Mouse (Mus musculus): ENCODE data around the gene Dock2.

Gene Dock2

GRCm38 (mm10) chr11:34349453-34350056 is 434.1 kb downstream of the Dock2 start:
- no peak for DNase-seq (ENCODE audit: low read depth, low spot score)

GRCm38 (mm10) chr11:34348287-34348918 is 435.3 kb downstream of the Dock2 start:
- no peak for DNase-seq (ENCODE audit: low read depth, low spot score)

GRCm38 (mm10) chr11:34344310-34344709 is 439.4 kb downstream of the Dock2 start:
- no peak for DNase-seq (ENCODE audit: low read depth, low spot score)

DNA sequence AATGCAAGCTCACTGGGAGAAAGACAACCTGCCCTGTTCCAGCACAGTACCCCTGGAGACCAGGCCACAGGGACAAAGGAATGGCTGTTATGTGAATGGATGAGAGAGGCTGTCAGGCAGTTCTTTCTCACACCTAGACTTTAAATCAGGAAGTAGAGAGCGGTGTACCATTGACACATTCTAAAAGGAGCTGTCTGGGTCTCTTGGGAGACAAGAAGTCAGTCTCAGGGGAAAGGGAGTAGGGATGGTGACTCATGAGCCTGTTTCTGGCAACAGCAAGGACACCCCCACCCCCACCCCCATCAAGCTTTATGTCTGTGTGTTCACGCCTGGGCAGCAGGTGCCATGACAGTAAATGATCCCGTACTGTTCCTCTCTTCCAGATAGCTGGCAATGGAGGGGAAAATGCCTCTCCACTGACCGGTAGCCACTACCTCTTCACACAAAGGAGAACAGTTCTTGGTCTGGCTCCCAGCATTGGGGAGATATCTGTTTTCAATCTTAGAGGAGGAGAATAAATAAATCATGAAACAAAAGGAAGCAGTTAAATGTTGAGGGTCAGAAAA is 439.9 kb downstream of the Dock2 start:
- no peak for DNase-seq (ENCODE audit: low read depth, low spot score)

GRCm38 (mm10) chr11:34339693-34340092 is 444.0 kb downstream of the Dock2 start:
- no peak for DNase-seq (ENCODE audit: low read depth, low spot score)

DNA sequence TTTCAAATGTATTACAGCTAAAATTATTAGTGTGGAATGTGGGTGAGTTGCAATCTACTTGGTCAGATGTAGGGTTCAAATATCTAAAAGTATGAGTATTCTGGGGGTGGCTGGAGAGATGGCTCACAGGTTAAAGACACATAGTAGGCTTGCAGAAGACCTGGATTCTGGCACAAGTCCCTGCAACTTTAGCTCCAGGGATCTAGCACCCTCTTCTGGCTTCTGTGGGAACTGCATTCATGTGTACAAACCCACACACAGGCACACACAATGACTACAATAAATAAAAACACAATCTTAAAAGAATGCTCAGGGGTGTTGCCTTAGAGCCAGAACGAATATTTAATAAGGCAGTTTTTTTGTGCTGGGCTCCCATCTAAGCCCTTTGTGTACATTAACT is 445.8 kb downstream of the Dock2 start:
- DNase-seq (ENCODE audit: low read depth, low spot score): peak; percentile 38

DNA sequence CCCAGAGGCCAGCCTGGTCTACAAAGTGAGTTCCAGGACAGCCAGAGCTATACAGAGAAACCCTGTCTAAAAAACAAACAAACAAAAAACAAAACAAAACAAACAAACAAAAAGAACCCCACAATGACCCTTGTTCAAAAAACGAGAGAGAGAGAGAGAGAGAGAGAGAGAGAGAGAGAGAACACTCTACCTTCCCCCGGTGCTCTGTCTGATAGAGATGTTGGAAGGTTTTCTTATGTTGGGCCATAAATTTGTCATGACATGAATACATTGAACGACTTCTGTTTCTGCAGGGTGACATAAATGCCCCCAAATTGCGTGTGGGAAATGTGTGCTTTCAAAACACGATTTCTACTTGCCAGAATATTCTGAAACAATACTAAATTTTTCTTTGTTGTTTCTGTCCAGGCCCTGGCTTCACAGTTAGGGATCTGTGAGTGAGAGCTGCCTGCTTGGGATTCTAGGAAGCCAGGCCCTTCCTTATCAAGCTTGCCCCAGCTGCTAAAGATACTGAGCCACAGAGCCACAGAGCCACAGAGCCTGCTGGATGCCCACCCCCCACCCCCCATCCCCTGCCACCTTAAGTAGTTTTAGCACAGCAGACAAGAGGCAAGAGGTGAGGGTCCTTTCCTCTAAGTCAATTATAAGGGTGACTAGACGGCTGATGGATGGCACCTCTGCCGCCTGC is 451.2 kb downstream of the Dock2 start:
- DNase-seq (ENCODE audit: low read depth, low spot score): no peak

DNA sequence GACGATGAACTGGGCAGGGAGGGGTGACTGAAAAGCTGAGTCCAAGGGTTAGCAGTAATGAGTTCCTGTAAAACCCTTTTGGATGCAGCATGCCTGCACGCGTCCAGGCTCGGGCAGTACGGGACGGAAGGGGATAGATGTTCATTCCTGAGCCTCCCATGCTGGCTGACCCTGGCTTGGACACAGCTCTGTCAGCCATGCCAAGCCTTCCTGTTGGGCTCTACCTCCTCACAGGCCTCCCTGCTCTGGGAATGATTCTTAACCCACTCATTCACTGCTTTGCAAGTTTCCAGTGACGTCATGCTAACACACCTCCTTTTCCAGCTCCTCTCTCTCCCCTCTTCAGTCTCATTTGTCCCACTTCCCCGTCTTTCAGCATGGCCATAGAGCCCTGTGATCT is 460.0 kb downstream of the Dock2 start:
- no peak for DNase-seq (ENCODE audit: low read depth, low spot score)

GRCm38 (mm10) chr11:34319282-34319681 is 464.4 kb downstream of the Dock2 start:
- DNase-seq (ENCODE audit: low read depth, low spot score): no peak

DNA sequence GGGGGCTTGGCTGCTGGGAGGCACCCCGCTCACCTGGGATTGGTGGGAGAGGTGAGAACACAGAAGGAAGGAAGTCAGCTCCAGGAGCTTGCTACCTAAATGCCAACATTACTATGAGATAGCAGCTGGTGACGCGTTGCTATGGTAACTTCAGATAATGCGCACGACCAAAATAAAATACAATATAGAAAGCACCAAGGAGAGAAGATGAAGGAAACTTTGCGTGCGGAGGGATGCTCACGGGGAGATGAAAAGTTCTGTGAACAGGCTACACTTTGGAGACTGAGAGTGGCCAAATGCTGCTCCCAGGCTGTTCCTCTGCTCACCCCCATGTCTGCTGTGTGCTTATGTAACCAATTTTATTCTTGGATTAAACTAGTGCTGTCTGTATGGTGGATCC is 466.7 kb downstream of the Dock2 start:
- no peak for DNase-seq (ENCODE audit: low read depth, low spot score)

- no peak for DNase-seq (ENCODE audit: low read depth, low spot score)
These were observed 467.5 kb downstream of the Dock2 start for GRCm38 (mm10) chr11:34316176-34316575.

DNA sequence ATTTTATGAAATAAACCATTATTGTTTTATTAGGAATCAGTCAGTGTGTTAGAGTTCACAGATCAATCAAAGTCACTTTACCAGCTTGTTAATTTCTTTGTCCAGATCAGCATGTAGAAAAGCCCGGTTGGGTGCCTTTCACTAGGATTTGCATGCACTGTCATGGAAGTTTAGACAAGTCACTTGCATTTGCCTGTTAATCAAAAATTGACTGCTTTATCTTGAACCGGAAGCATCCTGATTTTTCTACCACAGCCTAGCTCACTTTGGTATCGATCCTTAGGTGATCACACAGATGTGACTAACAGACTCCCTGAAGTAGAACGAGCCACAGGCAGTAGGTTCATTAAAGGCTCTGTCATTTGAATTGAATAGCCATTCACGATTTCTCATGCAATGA is 468.3 kb downstream of the Dock2 start:
- no peak for DNase-seq (ENCODE audit: low read depth, low spot score)

DNA sequence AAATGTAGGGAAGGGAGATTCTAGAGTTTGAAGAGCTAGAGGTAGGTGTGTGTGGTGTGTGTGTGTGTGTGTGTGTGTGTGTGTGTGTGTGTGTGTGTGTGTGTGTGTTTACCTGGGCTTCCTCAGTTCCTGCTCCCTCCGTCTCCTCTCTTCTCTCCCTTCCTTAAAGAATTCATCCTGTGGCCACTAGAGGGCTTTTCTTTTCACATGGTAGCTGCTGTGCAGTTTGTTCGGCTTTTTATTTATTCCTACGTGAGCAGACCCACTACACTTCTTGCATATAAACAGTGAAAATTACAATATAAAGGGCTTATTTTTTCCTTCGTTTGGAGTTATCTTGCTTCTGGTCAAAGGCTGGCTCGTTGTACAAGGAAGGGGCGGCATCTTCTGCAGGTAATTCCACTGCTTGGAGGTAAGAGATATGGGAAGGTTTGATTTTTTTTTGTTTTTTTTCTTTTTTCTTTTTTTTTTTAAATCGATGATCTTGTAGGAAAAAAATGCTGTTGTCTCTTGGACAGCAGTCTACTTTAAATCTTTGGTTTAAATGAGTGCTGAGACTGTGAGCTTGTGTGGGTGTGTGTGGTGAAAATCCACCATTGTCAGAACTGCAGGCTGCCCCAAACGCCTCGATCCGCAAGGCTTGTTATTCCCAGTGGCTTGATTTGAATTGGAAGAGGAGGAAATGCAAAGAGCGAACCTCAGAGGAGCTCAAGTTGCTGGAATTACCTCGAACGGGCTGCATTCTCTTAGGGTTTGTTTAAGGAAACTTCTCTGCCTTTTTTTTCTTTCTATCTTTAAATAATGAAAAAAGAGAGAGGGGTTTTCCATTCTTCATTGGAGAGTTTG is 468.9 kb downstream of the Dock2 start, which contains the start of gene Fam196b:
Gene Fam196b (plus strand): TSS at position 289 of the 846 bp plus-strand sequence.
- DNase-seq (ENCODE audit: low read depth, low spot score): peak; percentile 50

GRCm38 (mm10) chr11:34312208-34312607 is 471.5 kb downstream of the Dock2 start:
- DNase-seq (ENCODE audit: low read depth, low spot score): no peak

- peak; percentile 11 for DNase-seq (ENCODE audit: low read depth, low spot score)
These were observed 472.0 kb downstream of the Dock2 start for GRCm38 (mm10) chr11:34311717-34312116.

GRCm38 (mm10) chr11:34309360-34309759 is 474.3 kb downstream of the Dock2 start:
- DNase-seq (ENCODE audit: low read depth, low spot score): no peak

- DNase-seq (ENCODE audit: low read depth, low spot score): no peak
These were observed 475.0 kb downstream of the Dock2 start for GRCm38 (mm10) chr11:34308731-34309130.

DNA sequence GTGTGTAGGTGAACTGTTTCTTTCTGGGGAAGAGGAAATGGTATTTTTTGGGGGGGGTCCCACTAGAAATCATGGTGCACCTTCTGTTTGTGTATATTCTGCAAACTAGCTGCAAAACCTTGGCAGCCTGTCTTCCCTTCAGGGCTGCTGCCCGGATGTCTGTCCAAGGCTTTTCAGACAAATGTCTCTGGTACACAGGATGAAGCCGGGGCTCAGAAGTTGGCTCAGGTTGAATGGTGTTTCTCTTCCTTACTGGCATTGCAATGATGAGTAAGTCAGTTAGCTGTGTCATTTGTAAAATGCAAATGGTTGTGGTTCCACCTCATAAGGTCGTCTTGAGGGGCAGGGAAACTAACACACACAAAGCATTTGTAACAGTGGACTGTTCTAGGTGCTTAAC is 477.5 kb downstream of the Dock2 start:
- DNase-seq (ENCODE audit: low read depth, low spot score): no peak

DNA sequence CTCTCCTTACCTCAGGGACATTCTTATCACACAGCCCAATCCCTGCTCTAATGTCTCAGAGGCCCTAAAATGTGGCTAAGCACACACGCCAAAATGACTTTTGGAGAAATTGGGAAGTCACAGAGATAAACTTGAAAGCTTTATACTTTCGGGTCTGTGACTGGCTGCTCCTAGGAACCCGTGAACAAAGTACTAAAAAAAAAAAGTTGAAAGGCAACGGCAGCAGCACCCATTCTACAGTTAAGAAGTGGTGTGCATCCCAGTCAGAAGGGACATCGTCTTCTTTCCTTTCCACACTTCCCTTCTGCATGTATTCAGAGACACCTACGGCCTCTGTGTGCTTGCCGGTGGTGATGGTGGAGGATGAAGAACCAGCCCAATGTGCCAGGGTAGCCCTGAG is 483.6 kb downstream of the Dock2 start:
- DNase-seq (ENCODE audit: low read depth, low spot score): no peak

DNA sequence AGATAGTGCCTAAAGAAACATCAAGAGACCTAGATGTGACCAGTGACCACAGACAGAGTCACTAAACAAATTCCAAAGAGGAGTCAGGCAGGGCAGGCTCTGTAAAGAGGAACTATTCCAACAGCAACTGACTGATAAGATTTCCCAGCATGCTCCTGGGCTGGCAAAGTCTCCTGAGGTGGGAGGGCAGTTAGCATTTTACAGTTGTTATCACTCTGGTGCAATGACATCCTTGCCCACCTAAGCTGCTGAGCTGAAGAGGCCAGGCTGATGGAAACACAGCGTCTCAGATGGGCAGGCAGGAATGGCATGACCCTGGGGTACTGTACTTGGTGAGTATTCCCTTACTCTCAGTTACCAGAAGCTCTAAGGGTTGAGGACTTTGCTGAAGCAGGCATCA is 484.1 kb downstream of the Dock2 start:
- no peak for DNase-seq (ENCODE audit: low read depth, low spot score)

DNA sequence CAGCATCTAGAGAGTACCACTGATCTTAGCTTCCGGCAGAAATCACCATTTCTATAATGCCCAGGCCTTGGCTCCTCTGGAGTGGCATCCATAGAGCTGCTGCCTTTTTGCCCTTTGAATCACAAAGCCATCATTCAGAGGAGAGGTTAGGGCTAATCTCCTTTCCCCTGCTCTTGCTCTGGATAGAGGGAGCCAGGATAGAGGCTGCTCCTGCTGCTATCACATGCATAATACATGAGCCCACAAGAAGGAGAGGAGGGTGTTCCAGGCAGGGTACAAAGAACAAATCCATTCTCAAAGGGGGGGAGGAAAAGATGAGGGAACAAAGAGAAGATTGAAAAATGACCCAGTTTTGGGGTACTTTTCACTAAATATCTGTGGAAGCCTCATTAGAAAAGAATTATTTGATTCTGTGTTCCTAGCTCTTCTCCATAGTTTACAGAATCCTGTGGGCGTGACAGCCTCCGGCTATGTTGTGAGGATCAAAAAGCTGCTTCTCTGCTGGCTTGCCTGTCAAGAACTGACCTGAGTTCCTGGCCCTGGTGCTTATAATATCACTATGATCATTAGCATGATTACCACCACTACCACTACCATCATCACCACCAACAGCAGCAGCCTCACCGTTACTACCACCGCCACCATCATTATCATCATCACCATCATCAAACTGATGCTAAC is 485.9 kb downstream of the Dock2 start:
- DNase-seq (ENCODE audit: low read depth, low spot score): no peak
